In genomic region chr17:23552896-23553633, GRCm38 (mm10) we compare ENCODE assay signal across 24 mouse cellular contexts. TPM values are rescaled to one million over a fixed set of nuclear protein-coding genes. Genes with fewer than 3 reads are reported as not detected.
DNase-seq lines count a peak whose midpoint lies in the region; ATAC-seq lines count a peak whose summit lies in the region.
"Had no signal": no experiment of that assay in that cellular context is flagged by ENCODE, and none has a peak within 500 bp of the region (broad histone marks: within the 10 kb centered on the region; RNA-seq: fewer than 3 reads in every experiment).

No protein-coding gene starts in this region.

- no peak overlapping the region for H3K9ac ChIP-seq in midbrain, embryonic 12.5 days (replicated peaks)
- H3K9ac ChIP-seq: embryonic facial prominence, embryonic 12.5 days; forebrain, embryonic 13.5 days; forebrain, postnatal 0 days; heart, embryonic 12.5 days; hindbrain, embryonic 15.5 days had no signal

- H3K9me3 ChIP-seq in midbrain, embryonic 12.5 days, result no peaks in the 10 kb centered on the region
- H3K9me3 ChIP-seq in midbrain, embryonic 10.5 days (replicated peaks), result no peaks in the 10 kb centered on the region
- H3K9me3 ChIP-seq: embryonic facial prominence, embryonic 12.5 days; forebrain, embryonic 13.5 days; heart, embryonic 12.5 days; hindbrain, embryonic 15.5 days had no signal

- H3K27ac ChIP-seq in midbrain, embryonic 12.5 days (replicated peaks), result no peak overlapping the region
- H3K27ac ChIP-seq in midbrain, embryonic 10.5 days (replicated peaks), result no peak overlapping the region
- H3K27ac ChIP-seq: embryonic facial prominence, embryonic 12.5 days; forebrain, embryonic 13.5 days; hindbrain, embryonic 15.5 days had no signal

- 85% methylated on average over 8 of the region's 8 CpGs for WGBS in midbrain, embryonic 12.5 days
- WGBS in midbrain, embryonic 10.5 days, result 84% methylated on average over 8 of the region's 8 CpGs

- no peak overlapping the region for H3K4me2 ChIP-seq in midbrain, embryonic 12.5 days (replicated peaks)
- H3K4me2 ChIP-seq: embryonic facial prominence, embryonic 12.5 days; forebrain, embryonic 13.5 days; heart, embryonic 12.5 days; hindbrain, embryonic 15.5 days had no signal

- H3K27me3 ChIP-seq in midbrain, embryonic 12.5 days, result peaks cover 6% of the 10 kb centered on the region
- H3K27me3 ChIP-seq in midbrain, embryonic 10.5 days (ENCODE audit: low read depth, poor library complexity, severe bottlenecking), result no peaks in the 10 kb centered on the region
- H3K27me3 ChIP-seq: CH12.LX; embryonic facial prominence, embryonic 12.5 days; forebrain, embryonic 13.5 days; heart, embryonic 12.5 days; hindbrain, embryonic 15.5 days; Patski had no signal

- H3K4me3 ChIP-seq in midbrain, embryonic 12.5 days, result 0 out of 2 replicates have a peak overlapping the region, but pooled peaks have one; percentile 3
- H3K4me3 ChIP-seq in midbrain, embryonic 10.5 days, result no peak overlapping the region
- H3K4me3 ChIP-seq: embryonic facial prominence, embryonic 12.5 days; forebrain, embryonic 13.5 days; heart, embryonic 12.5 days; hindbrain, embryonic 15.5 days had no signal

- H3K4me1 ChIP-seq in midbrain, embryonic 12.5 days, result peaks cover 7% of the 10 kb centered on the region; the same call in 1 of the 2 replicates
- H3K4me1 ChIP-seq in midbrain, embryonic 10.5 days, result peaks cover 24% of the 10 kb centered on the region

- intact Hi-C loops in heart, postnatal 36 days (cut with DNase I), result no loop called here

- DNase-seq in adrenal gland, postnatal 10 days, result peak; percentile 53
- no peak for DNase-seq in adrenal gland, postnatal 25 days
- peak; percentile 89 for DNase-seq in heart, adult 11 months
- no peak for DNase-seq in heart, postnatal 36 days
- DNase-seq in midbrain, embryonic 10.5 days (ENCODE audit: low spot score), result no peak
- no peak for DNase-seq in lung, postnatal 36 days
- DNase-seq: cerebellum, adult 2 months; forebrain, postnatal 0 days; gastrocnemius, postnatal 14 days had no signal

- H3K36me3 ChIP-seq in midbrain, embryonic 12.5 days, result peaks cover 34% of the 10 kb centered on the region
- peaks cover 37% of the 10 kb centered on the region for H3K36me3 ChIP-seq in midbrain, embryonic 10.5 days

- ATAC-seq in midbrain, embryonic 12.5 days (ENCODE audit: low FRiP score, low read depth), result no peak
- ATAC-seq: activated CD4-positive, CD25-positive, alpha-beta regulatory T cell, adult 4 months; forebrain, embryonic 13.5 days; forebrain, postnatal 0 days; intestine, embryonic 16.5 days; Patski had no signal

RNA-seq across cellular contexts. Expression of gene Zfp213, which starts 11.0 kb away (rescaled TPM):
- total RNA-seq in adrenal gland, postnatal 10 days (2021), result 1 to 10 TPM; 7.9 to 8.0 TPM
- total RNA-seq in adrenal gland, postnatal 25 days (2021), result 12.0 and 12.8 TPM in 2 replicates
- total RNA-seq in heart, postnatal 36 days (2021), result 1 to 10 TPM; 4.9 to 5.1 TPM
- 21.8 and 22.4 TPM in 2 replicates for polyA plus RNA-seq in midbrain, embryonic 12.5 days (2016; fragmentation: Nextera tagmentation; extraction: Ambion mirVana)
- polyA plus RNA-seq in midbrain, embryonic 10.5 days (2016; fragmentation: Nextera tagmentation; extraction: Ambion mirVana), result 27.5 and 28.7 TPM in 2 replicates

RNA-seq across cellular contexts. Expression of gene Zfp13, which starts 46.2 kb away (rescaled TPM):
- 10 to 100 TPM; 10.6 to 12.5 TPM for total RNA-seq in adrenal gland, postnatal 10 days (2021)
- total RNA-seq in adrenal gland, postnatal 25 days (2021), result 11.1 and 12.8 TPM in 2 replicates
- total RNA-seq in heart, postnatal 36 days (2021), result 1 to 10 TPM; 2.4 to 4.1 TPM
- polyA plus RNA-seq in midbrain, embryonic 12.5 days (2016; fragmentation: Nextera tagmentation; extraction: Ambion mirVana), result 24.1 and 25.9 TPM in 2 replicates
- polyA plus RNA-seq in midbrain, embryonic 10.5 days (2016; fragmentation: Nextera tagmentation; extraction: Ambion mirVana), result 19.8 and 25.7 TPM in 2 replicates
- polyA plus RNA-seq: activated CD4-positive, CD25-positive, alpha-beta regulatory T cell, adult 4 months had no signal

RNA-seq across cellular contexts. Expression of gene Zscan10, which starts 47.6 kb away (rescaled TPM):
- not detected for total RNA-seq in adrenal gland, postnatal 10 days (2021)
- total RNA-seq in adrenal gland, postnatal 25 days (2021), result not detected in 2 replicates
- total RNA-seq in heart, postnatal 36 days (2021), result not detected
- polyA plus RNA-seq in midbrain, embryonic 12.5 days (2016; fragmentation: Nextera tagmentation; extraction: Ambion mirVana), result 0.16 TPM in 1 of 2 replicates, not detected in the other
- 0.12 and 0.19 TPM in 2 replicates for polyA plus RNA-seq in midbrain, embryonic 10.5 days (2016; fragmentation: Nextera tagmentation; extraction: Ambion mirVana)
- total RNA-seq: CH12.LX; forebrain, postnatal 0 days; gastrocnemius, adult 18-20 months; gastrocnemius, postnatal 14 days; heart, adult 8-10 months; heart, postnatal 25 days had no signal
- polyA plus RNA-seq: cortical plate, adult 2 months; forebrain, embryonic 13.5 days; gonadal fat pad, adult 2 months; heart, embryonic 12.5 days; heart, embryonic 16.5 days; intestine, embryonic 16.5 days; Patski had no signal

Comparison
In these comparisons a context has a peak if more than half of its experiments do, and no peak if none do; other contexts are left out.
1. DNase-seq: peak in adrenal gland, postnatal 10 days (single experiment) and heart, adult 11 months (single experiment); none in adrenal gland, postnatal 25 days (single experiment), heart, postnatal 36 days (0 of 2), midbrain, embryonic 10.5 days (single experiment) and lung, postnatal 36 days (single experiment).